Mouse (Mus musculus): ENCODE measurements around the gene Fance. TPM values are rescaled to one million over a fixed set of nuclear protein-coding genes. Genes with fewer than 3 reads are reported as not detected.

Gene Fance
- 17.7 and 21.5 TPM in 2 replicates for polyA plus RNA-seq (2021; fragmentation: Nextera tagmentation)
- long read RNA-seq, experiment 1, transcript Fance-202 (8 exons, 1,825 nt): major isoform, 20 of 130 reads
- long read RNA-seq, experiment 1, transcript Fance-208 (8 exons, 1,751 nt): minor isoform, 12 of 130 reads
- long read RNA-seq, experiment 1, transcript Fance-201 (10 exons, 1,942 nt): minor isoform, 6 of 130 reads
- long read RNA-seq, experiment 1, transcript Fance-203 (10 exons, 2,025 nt): minor isoform, 7 of 130 reads
- long read RNA-seq, experiment 1, partial matches to known transcripts: 8 of 130 reads
- long read RNA-seq, experiment 1, other reads (novel, unspliced or antisense): 71 of 130 reads
- long read RNA-seq, experiment 2, transcript Fance-203 (10 exons, 2,025 nt): major isoform, 5 of 38 reads
- long read RNA-seq, experiment 2, partial matches to known transcripts: 3 of 38 reads
- long read RNA-seq, experiment 2, other reads (novel, unspliced or antisense): 19 of 38 reads

GRCm38 (mm10) chr17:28313212-28313879 is at the start of gene Fance:
Fance (plus strand) TSS chr17:28313519.

DNA sequence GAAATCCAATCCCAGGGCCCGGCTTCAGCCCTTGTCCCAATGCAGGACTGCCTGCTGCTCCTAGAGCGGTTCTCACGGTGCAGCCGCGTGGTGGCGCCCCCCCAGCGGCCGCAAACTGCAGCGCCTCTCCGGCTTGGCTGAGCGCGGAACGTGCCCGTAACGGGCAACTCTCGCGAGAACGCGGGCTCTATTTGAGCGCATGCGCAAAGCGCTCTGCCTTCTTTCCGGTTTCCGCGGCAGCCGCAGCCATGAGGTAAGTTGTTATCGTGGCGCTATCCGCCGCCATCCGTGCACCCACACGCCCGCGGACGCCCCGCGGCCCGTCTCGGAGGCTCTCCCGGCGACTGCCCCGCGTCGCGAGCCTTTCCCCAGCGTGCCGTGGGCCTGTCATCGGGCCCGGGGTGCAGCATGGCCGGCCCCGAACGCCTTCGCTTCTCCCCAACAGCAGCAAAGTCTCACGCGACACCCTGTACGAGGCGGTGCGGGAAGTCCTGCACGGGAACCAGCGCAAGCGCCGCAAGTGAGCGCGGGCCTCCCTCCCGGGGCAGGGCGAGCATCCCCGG is 15.1 kb downstream of the Fance start, which contains the start of gene Rpl10a:
Rpl10a (plus strand) TSS at position 106 of the 563 bp plus-strand sequence.

GRCm38 (mm10) chr17:28350466-28351352 is 37.4 kb downstream of the Fance start, which contains the start of gene Tead3:
Tead3 (minus strand) TSS chr17:28350817.

GRCm38 (mm10) chr17:28365122-28365521 is 51.8 kb downstream of the Fance start, which contains the start of gene Tulp1:
Tulp1 (minus strand) TSS chr17:28365222.

Other genes starting within 250 kb of the Fance start
- 0.11 and 0.27 TPM in 2 replicates for gene Tcp11, start 232.9 kb upstream of the Fance start, polyA plus RNA-seq (2021; fragmentation: Nextera tagmentation)
- 0.73 and 1.9 TPM in 2 replicates for gene Scube3, start 171.4 kb upstream of the Fance start, polyA plus RNA-seq (2021; fragmentation: Nextera tagmentation)
- 18.6 and 34.7 TPM in 2 replicates for gene Zfp523, start 136.4 kb upstream of the Fance start, polyA plus RNA-seq (2021; fragmentation: Nextera tagmentation)
- 1.7 and 2.2 TPM in 2 replicates for gene Def6, start 105.7 kb upstream of the Fance start, polyA plus RNA-seq (2021; fragmentation: Nextera tagmentation)
- gene Ppard, start 80.8 kb upstream of the Fance start, polyA plus RNA-seq (2021; fragmentation: Nextera tagmentation): 2.4 and 2.5 TPM in 2 replicates
- 892 and 964 TPM in 2 replicates for gene Rpl10a, start 15.0 kb downstream of the Fance start, polyA plus RNA-seq (2021; fragmentation: Nextera tagmentation)
- gene Tead3, start 37.3 kb downstream of the Fance start, polyA plus RNA-seq (2021; fragmentation: Nextera tagmentation): 0.24 TPM in 1 of 2 replicates, not detected in the other
- 0.23 TPM in 1 of 2 replicates, not detected in the other for gene Tulp1, start 51.7 kb downstream of the Fance start, polyA plus RNA-seq (2021; fragmentation: Nextera tagmentation)
- gene Fkbp5, start 204.0 kb downstream of the Fance start, polyA plus RNA-seq (2021; fragmentation: Nextera tagmentation): 3.2 and 4.0 TPM in 2 replicates
- gene Armc12, start 217.3 kb downstream of the Fance start, polyA plus RNA-seq (2021; fragmentation: Nextera tagmentation): not detected in 2 replicates
- gene Clpsl2, start 235.9 kb downstream of the Fance start, polyA plus RNA-seq (2021; fragmentation: Nextera tagmentation): not detected in 2 replicates
- gene Clps, start 247.2 kb downstream of the Fance start, polyA plus RNA-seq (2021; fragmentation: Nextera tagmentation): not detected in 2 replicates

Data from left cerebral cortex, adult 6 months (tissue).